Mouse (Mus musculus): ENCODE data around the gene Serinc1.

Gene Serinc1

GRCm38 (mm10) chr10:57485908-57486541, 46.3 kb downstream of the Serinc1 start, which contains the start of gene Hsf2:
Gene Hsf2 (plus strand): TSS chr10:57486385.
- CTCF ChIA-PET, result interaction anchor here (0.7 kb wide), 1 partner anchor 146 kb away, joined by 4 read pairs; no protein-coding TSS in a partner anchor

- CTCF ChIA-PET, result no interaction called here
Observed at GRCm38 (mm10) chr10:57484741-57485140, 47.6 kb downstream of the Serinc1 start.

- CTCF ChIA-PET, result no interaction called here
Observed at GRCm38 (mm10) chr10:57481717-57482116, 50.6 kb downstream of the Serinc1 start.

GRCm38 (mm10) chr10:57477121-57477843, 55.0 kb downstream of the Serinc1 start:
- CTCF ChIA-PET, result interaction anchor here (0.6 kb wide), 1 partner anchor 884 kb away, joined by 11 read pairs; no protein-coding TSS in a partner anchor
